Mouse (Mus musculus) stomach, postnatal 0 days (tissue): ENCODE results near the gene Triml1.

Source experiments
- CTCF ChIP-seq: IDR thresholded peaks from 2 replicates; pipeline ENCODE4 v1.5.1; 2016; ENCODE audit warnings: antibody characterized with exemption, low read depth, mild to moderate bottlenecking, moderate library complexity
- EP300 ChIP-seq: optimal IDR thresholded peaks from 2 replicates; pipeline ENCODE3; 2016; ENCODE audit warnings: antibody characterized with exemption

DNA sequence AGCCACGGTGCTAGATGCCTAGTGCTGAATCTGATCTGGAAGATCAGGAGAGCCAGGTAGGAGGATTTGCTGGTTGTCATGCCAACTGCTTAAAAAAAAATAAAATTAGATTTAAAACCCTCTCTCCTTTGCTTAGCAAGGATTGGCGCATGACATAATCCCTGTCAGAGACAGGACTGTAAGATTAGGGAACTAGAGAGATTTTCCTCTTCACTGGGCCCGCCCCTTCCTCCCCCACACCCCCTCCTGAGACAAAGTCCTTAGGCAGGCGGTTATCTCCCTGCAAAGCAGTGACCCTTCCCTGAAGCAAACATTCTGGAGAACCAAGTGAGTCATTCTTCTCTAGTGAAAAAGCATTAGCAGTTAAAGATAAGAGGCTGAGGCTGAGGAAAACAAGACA, 37.9 kb upstream of the Triml1 start:
- no peak for TF ChIP-seq CTCF
- TF ChIP-seq EP300, result no peak
